8 mouse cellular contexts compared by ENCODE assay signal in genomic region chr4:86930636-86931456, GRCm38 (mm10). TPM values are rescaled to one million over a fixed set of nuclear protein-coding genes. Genes with fewer than 3 reads are reported as not detected.
DNase-seq lines count a peak whose midpoint lies in the region; ATAC-seq lines count a peak whose summit lies in the region.

No protein-coding gene starts in this region.

- H3K27ac ChIP-seq in heart, embryonic 13.5 days (replicated peaks) = peak overlapping the region; percentile 20; the same call in 1 of the 2 replicates
- peak overlapping the region; percentile 73 for H3K27ac ChIP-seq in embryonic facial prominence, embryonic 13.5 days
- H3K27ac ChIP-seq in hindbrain, embryonic 15.5 days (replicated peaks) = peak overlapping the region; percentile 79

- DNase-seq in heart, adult 9 months (ENCODE audit: low spot score in 2 of 2) = no peak
- peak; percentile 30 to 39 for DNase-seq in left cerebral cortex, adult 18-20 months (ENCODE audit: low spot score in 2 of 2)
- peak; percentile 13 for DNase-seq in lung, postnatal 14 days
- DNase-seq in right cerebral cortex, postnatal 4 days = peak; percentile 59
- no peak for DNase-seq in spleen, postnatal 10 days (ENCODE audit: low spot score in 2 of 2)

- 0 out of 2 replicates have a peak, but pooled peaks cover 6% of the 10 kb centered on the region for H3K36me3 ChIP-seq in heart, embryonic 13.5 days
- H3K36me3 ChIP-seq in embryonic facial prominence, embryonic 13.5 days = peaks cover 15% of the 10 kb centered on the region
- peaks cover 7% of the 10 kb centered on the region; the same call in 1 of the 2 replicates for H3K36me3 ChIP-seq in hindbrain, embryonic 15.5 days

- H3K27me3 ChIP-seq in heart, embryonic 13.5 days (replicated peaks) = no peaks in the 10 kb centered on the region
- H3K27me3 ChIP-seq in embryonic facial prominence, embryonic 13.5 days = no peaks in the 10 kb centered on the region
- H3K27me3 ChIP-seq in hindbrain, embryonic 15.5 days = no peaks in the 10 kb centered on the region

- 12% methylated on average over 33 of the region's 33 CpGs for WGBS in heart, embryonic 13.5 days
- WGBS in embryonic facial prominence, embryonic 13.5 days = 3% methylated on average over 33 of the region's 33 CpGs
- WGBS in hindbrain, embryonic 15.5 days = 7% methylated on average over 33 of the region's 33 CpGs

- H3K4me1 ChIP-seq in heart, embryonic 13.5 days = no peaks in the 10 kb centered on the region
- H3K4me1 ChIP-seq in embryonic facial prominence, embryonic 13.5 days = no peaks in the 10 kb centered on the region
- peaks cover 6% of the 10 kb centered on the region; the same call in 1 of the 2 replicates for H3K4me1 ChIP-seq in hindbrain, embryonic 15.5 days (replicated peaks)

- H3K4me3 ChIP-seq in heart, embryonic 13.5 days = peak overlapping the region; percentile 52
- peak overlapping the region; percentile 53 for H3K4me3 ChIP-seq in embryonic facial prominence, embryonic 13.5 days
- H3K4me3 ChIP-seq in hindbrain, embryonic 15.5 days = peak overlapping the region; percentile 51

- H3K9me3 ChIP-seq in heart, embryonic 13.5 days = no peaks in the 10 kb centered on the region
- H3K9me3 ChIP-seq in embryonic facial prominence, embryonic 13.5 days = no peaks in the 10 kb centered on the region
- no peaks in the 10 kb centered on the region for H3K9me3 ChIP-seq in hindbrain, embryonic 15.5 days

- ATAC-seq in heart, embryonic 13.5 days (ENCODE audit: extremely low read depth, insufficient number of reproducible peaks, low FRiP score, low TSS enrichment) = no peak
- peak; percentile 63 for ATAC-seq in embryonic facial prominence, embryonic 13.5 days (ENCODE audit: insufficient number of reproducible peaks, insufficient read depth, low FRiP score, low TSS enrichment, low read depth)
- peak; percentile 83 for ATAC-seq in hindbrain, embryonic 15.5 days (ENCODE audit: low FRiP score, low read depth)

- peak overlapping the region; percentile 71 for H3K9ac ChIP-seq in heart, embryonic 13.5 days
- peak overlapping the region; percentile 81 for H3K9ac ChIP-seq in embryonic facial prominence, embryonic 13.5 days
- H3K9ac ChIP-seq in hindbrain, embryonic 15.5 days = peak overlapping the region; percentile 56

- H3K4me2 ChIP-seq in heart, embryonic 13.5 days = peak overlapping the region; percentile 68
- peak overlapping the region; percentile 69 for H3K4me2 ChIP-seq in embryonic facial prominence, embryonic 13.5 days
- H3K4me2 ChIP-seq in hindbrain, embryonic 15.5 days = peak overlapping the region; percentile 68

RNA-seq across cellular contexts. Expression of gene Acer2, which starts 56.6 kb away (rescaled TPM):
- 28.3 and 31.4 TPM in 2 replicates for polyA plus RNA-seq in heart, embryonic 13.5 days (2015; fragmentation: Nextera tagmentation; extraction: Ambion mirVana)
- 18.1 and 19.2 TPM in 2 replicates for polyA plus RNA-seq in embryonic facial prominence, embryonic 13.5 days (2015; fragmentation: Nextera tagmentation; extraction: Ambion mirVana)
- polyA plus RNA-seq in hindbrain, embryonic 15.5 days (2015; fragmentation: Nextera tagmentation; extraction: Ambion mirVana) = 18.0 and 20.2 TPM in 2 replicates
- 1 to 10 TPM; 4.4 to 9.5 TPM for total RNA-seq in left cerebral cortex, adult 18-20 months (2021)

Comparison
In these comparisons a context has a peak if more than half of its experiments do, and no peak if none do; other contexts are left out.
1. H3K27ac ChIP-seq: peak in every context shown above with its lines; median percentile 79 in hindbrain, embryonic 15.5 days; 73 in embryonic facial prominence, embryonic 13.5 days; 20 in heart, embryonic 13.5 days.
2. DNase-seq: peak in left cerebral cortex, adult 18-20 months (2 of 2), lung, postnatal 14 days (single experiment) and right cerebral cortex, postnatal 4 days (single experiment); none in heart, adult 9 months (0 of 2) and spleen, postnatal 10 days (0 of 2).
3. Peak in every context shown above with its lines, with median percentiles within 50 percentile points of each other: H3K4me2 ChIP-seq, H3K4me3 ChIP-seq and H3K9ac ChIP-seq.